Mouse (Mus musculus): ENCODE measurements around the gene Emg1. TPM values are rescaled to one million over a fixed set of nuclear protein-coding genes. Genes with fewer than 3 reads are reported as not detected.

Gene Emg1
- polyA plus RNA-seq, 2 experiments: 103 to 147 TPM

DNA sequence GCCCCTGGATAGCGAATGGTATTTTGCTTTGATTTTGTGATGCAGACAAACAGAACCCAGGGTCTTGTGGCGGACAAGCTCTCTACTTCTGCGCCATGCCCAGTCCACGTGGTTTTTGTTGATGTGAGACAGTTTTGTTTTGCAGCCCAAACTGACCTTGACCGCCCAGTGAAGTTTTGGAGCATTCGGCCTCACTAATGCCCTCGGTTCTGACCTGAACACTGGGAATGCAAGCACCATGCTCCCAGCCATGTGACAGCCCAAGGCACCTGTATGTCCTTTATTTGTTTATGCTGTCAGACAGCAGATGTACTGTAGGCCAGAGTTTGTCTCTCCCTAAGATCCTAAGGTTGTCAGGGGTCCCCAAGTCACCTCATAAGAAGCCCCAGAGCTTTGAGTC is 37.4 kb downstream of the Emg1 start:
- no peak for ATAC-seq (ENCODE audit: insufficient read depth)
- no peak for DNase-seq (ENCODE audit: low read depth in 3 of 3, low spot score in 3 of 3)
- 85% methylated on average over 7 of the region's 7 CpGs for WGBS (ENCODE audit: insufficient replicate concordance)
- Histone ChIP-seq H3K4me2 (ENCODE audit: low read depth) (no peak overlapping the region), H3K9me3 (ENCODE audit: control insufficient read depth, low read length) (no peaks in the 10 kb centered on the region), H3K4me1 (replicated peaks; ENCODE audit: control insufficient read depth in 2 of 2, insufficient read depth in 2 of 2, low read length in 1 of 2) (peaks cover 14 to 19% of the 10 kb centered on the region in 2 experiments), H3K27me3 (ENCODE audit: control insufficient read depth, insufficient read depth, low read length) (no peaks in the 10 kb centered on the region), H3K36me3 (replicated peaks; ENCODE audit: control insufficient read depth, insufficient read depth, low read depth) (peaks cover 13% of the 10 kb centered on the region), H3K27ac (no peak overlapping the region), H3K9ac (replicated peaks) (no peak overlapping the region), H3K4me3 (ENCODE audit: insufficient read depth in 1 of 2, low read depth in 2 of 2, low read length in 2 of 2) (no peak overlapping the region)
- TF ChIP-seq CTCF (IDR thresholded peaks at IDR 0.05; ENCODE audit: low read depth) (no peak), EP300 (IDR thresholded peaks at IDR 0.05; ENCODE audit: low read depth) (no peak)

DNA sequence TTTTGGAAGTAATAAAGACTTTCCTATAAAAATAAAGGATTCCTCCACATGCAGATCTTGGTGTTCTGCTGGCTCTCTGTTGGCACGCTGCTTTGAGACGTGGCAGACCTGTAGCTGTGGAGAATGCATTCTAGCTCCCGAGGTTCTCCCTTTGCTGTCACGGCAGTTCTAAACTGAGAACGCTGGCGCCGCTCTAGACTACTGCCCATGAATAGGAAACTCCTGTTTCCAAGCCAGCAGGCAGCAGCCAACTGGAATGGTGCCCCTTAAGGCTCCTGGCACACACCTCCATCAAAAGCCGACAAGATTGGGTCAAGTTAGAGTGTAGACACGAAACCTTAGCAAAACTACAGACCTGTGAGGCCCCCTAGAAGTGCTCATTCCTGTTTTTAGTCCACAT is 38.4 kb downstream of the Emg1 start:
- Histone ChIP-seq H3K9ac (replicated peaks) (no peak overlapping the region), H3K4me3 (ENCODE audit: insufficient read depth in 1 of 2, low read depth in 2 of 2, low read length in 2 of 2) (no peak overlapping the region), H3K9me3 (ENCODE audit: control insufficient read depth, low read length) (no peaks in the 10 kb centered on the region), H3K27me3 (ENCODE audit: control insufficient read depth, insufficient read depth, low read length) (no peaks in the 10 kb centered on the region), H3K4me2 (ENCODE audit: low read depth) (no peak overlapping the region), H3K4me1 (replicated peaks; ENCODE audit: control insufficient read depth in 2 of 2, insufficient read depth in 2 of 2, low read length in 1 of 2) (peaks cover 14 to 19% of the 10 kb centered on the region in 2 experiments), H3K27ac (no peak overlapping the region), H3K36me3 (replicated peaks; ENCODE audit: control insufficient read depth, insufficient read depth, low read depth) (peaks cover 13% of the 10 kb centered on the region)
- no peak for DNase-seq (ENCODE audit: low read depth in 3 of 3, low spot score in 3 of 3)
- ATAC-seq (ENCODE audit: insufficient read depth): no peak
- 85% methylated on average over 9 of the region's 9 CpGs for WGBS (ENCODE audit: insufficient replicate concordance)
- TF ChIP-seq CTCF (IDR thresholded peaks at IDR 0.05; ENCODE audit: low read depth) (no peak), EP300 (IDR thresholded peaks at IDR 0.05; ENCODE audit: low read depth) (no peak)

GRCm38 (mm10) chr6:124672100-124672499 is 39.9 kb downstream of the Emg1 start:
- H3K27me3 ChIP-seq (ENCODE audit: control insufficient read depth, insufficient read depth, low read length): no peaks in the 10 kb centered on the region
- DNase-seq (ENCODE audit: low read depth in 3 of 3, low spot score in 3 of 3): no peak
- no peak overlapping the region for H3K27ac ChIP-seq
- TF ChIP-seq CTCF (IDR thresholded peaks at IDR 0.05; ENCODE audit: low read depth) (no peak), EP300 (IDR thresholded peaks at IDR 0.05; ENCODE audit: low read depth) (no peak)
- H3K4me2 ChIP-seq (ENCODE audit: low read depth): no peak overlapping the region
- ATAC-seq (ENCODE audit: insufficient read depth): no peak
- peaks cover 13% of the 10 kb centered on the region for H3K36me3 ChIP-seq (replicated peaks; ENCODE audit: control insufficient read depth, insufficient read depth, low read depth)
- H3K9ac ChIP-seq (replicated peaks): no peak overlapping the region
- H3K4me1 ChIP-seq (replicated peaks; ENCODE audit: control insufficient read depth in 2 of 2, insufficient read depth in 2 of 2, low read length in 1 of 2): peaks cover 14 to 15% of the 10 kb centered on the region in 2 experiments
- H3K4me3 ChIP-seq (ENCODE audit: insufficient read depth in 1 of 2, low read depth in 2 of 2, low read length in 2 of 2): no peak overlapping the region
- no peaks in the 10 kb centered on the region for H3K9me3 ChIP-seq (ENCODE audit: control insufficient read depth, low read length)
- WGBS (ENCODE audit: insufficient replicate concordance): 29% methylated on average over 6 of the region's 6 CpGs

GRCm38 (mm10) chr6:124670281-124670900 is 41.6 kb downstream of the Emg1 start:
- H3K9me3 ChIP-seq (ENCODE audit: control insufficient read depth, low read length): no peaks in the 10 kb centered on the region
- peaks cover 12 to 14% of the 10 kb centered on the region in 2 experiments for H3K4me1 ChIP-seq (replicated peaks; ENCODE audit: control insufficient read depth in 2 of 2, insufficient read depth in 2 of 2, low read length in 1 of 2)
- 82% methylated on average over 7 of the region's 7 CpGs for WGBS (ENCODE audit: insufficient replicate concordance)
- H3K4me3 ChIP-seq (ENCODE audit: insufficient read depth in 1 of 2, low read depth in 2 of 2, low read length in 2 of 2): no peak overlapping the region
- peaks cover 15% of the 10 kb centered on the region for H3K36me3 ChIP-seq (replicated peaks; ENCODE audit: control insufficient read depth, insufficient read depth, low read depth)
- no peak overlapping the region for H3K4me2 ChIP-seq (ENCODE audit: low read depth)
- no peak overlapping the region for H3K9ac ChIP-seq (replicated peaks)
- TF ChIP-seq EP300 (IDR thresholded peaks at IDR 0.05; ENCODE audit: low read depth) (no peak), CTCF (IDR thresholded peaks at IDR 0.05; ENCODE audit: low read depth) (no peak)
- no peaks in the 10 kb centered on the region for H3K27me3 ChIP-seq (ENCODE audit: control insufficient read depth, insufficient read depth, low read length)
- no peak overlapping the region for H3K27ac ChIP-seq
- ATAC-seq (ENCODE audit: insufficient read depth): no peak
- no peak for DNase-seq (ENCODE audit: low read depth in 3 of 3, low spot score in 3 of 3)

DNA sequence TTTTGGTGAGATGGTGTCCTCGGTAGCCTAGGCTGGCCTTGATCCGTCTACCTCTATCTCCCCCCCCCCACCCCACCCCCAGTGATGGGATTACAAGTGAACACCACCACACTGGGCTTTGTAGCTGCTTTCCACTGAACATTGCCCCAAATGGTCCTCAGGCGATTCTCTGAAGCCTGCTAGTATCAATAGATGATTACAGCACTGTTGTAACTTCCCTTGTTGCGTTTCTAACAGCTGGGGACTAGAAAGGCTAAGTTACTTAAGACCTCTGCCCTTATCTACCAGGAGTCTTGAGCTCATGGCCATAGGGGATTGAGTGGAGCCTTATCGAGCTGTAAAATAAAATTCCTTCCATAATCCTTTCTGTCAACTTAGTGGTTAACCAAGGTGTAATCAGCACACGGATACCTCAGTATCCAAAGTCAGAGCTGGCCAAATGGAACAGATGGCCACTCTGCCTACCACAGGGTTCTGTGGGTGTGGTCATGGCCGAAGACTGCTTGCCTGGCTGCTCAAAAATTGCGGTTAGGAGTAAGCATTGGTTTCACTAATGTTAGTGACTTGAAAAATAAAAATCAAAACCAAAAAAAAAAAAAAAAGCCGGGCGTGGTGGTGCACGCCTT is 42.6 kb downstream of the Emg1 start:
- peaks cover 19% of the 10 kb centered on the region in 2 experiments for H3K4me1 ChIP-seq (replicated peaks; ENCODE audit: control insufficient read depth in 2 of 2, insufficient read depth in 2 of 2, low read length in 1 of 2)

More for the DNA sequence above, 42.6 kb downstream of the Emg1 start:
- H3K9me3 ChIP-seq (ENCODE audit: control insufficient read depth, low read length): no peaks in the 10 kb centered on the region
- 65% methylated on average over 11 of the region's 11 CpGs for WGBS (ENCODE audit: insufficient replicate concordance)
- ATAC-seq (ENCODE audit: insufficient read depth) (no peak), DNase-seq (ENCODE audit: low read depth in 3 of 3, low spot score in 3 of 3) (no peak)
- H3K9ac ChIP-seq (replicated peaks): no peak overlapping the region
- H3K27me3 ChIP-seq (ENCODE audit: control insufficient read depth, insufficient read depth, low read length): no peaks in the 10 kb centered on the region
- H3K4me2 ChIP-seq (ENCODE audit: low read depth): no peak overlapping the region
- TF ChIP-seq CTCF (IDR thresholded peaks at IDR 0.05; ENCODE audit: low read depth): no peak
- no peak for TF ChIP-seq EP300 (IDR thresholded peaks at IDR 0.05; ENCODE audit: low read depth)
- H3K27ac ChIP-seq: no peak overlapping the region
- H3K4me3 ChIP-seq (ENCODE audit: insufficient read depth in 1 of 2, low read depth in 2 of 2, low read length in 2 of 2): no peak overlapping the region
- H3K36me3 ChIP-seq (replicated peaks; ENCODE audit: control insufficient read depth, insufficient read depth, low read depth): peaks cover 13% of the 10 kb centered on the region

All from liver, embryonic 14.5 days (tissue).